In genomic region chr5:119673716-119674605, GRCm38 (mm10) we compare ENCODE assay signal across 9 mouse cellular contexts. TPM values are rescaled to one million over a fixed set of nuclear protein-coding genes. Genes with fewer than 3 reads are reported as not detected.
DNase-seq lines count a peak whose midpoint lies in the region; ATAC-seq and TF ChIP-seq lines count a peak whose summit lies in the region.
"Had no signal": no experiment of that assay in that cellular context is flagged by ENCODE, and none has a peak within 500 bp of the region (broad histone marks: within the 10 kb centered on the region; RNA-seq: fewer than 3 reads in every experiment).

No protein-coding gene starts in this region.

- WGBS in heart, embryonic 14.5 days = 32% methylated on average over 22 of the region's 22 CpGs
- 15% methylated on average over 22 of the region's 22 CpGs for WGBS in limb, embryonic 14.5 days

- H3K9ac ChIP-seq in heart, embryonic 14.5 days (ENCODE audit: low read length) = peak overlapping the region; percentile 68
- H3K9ac ChIP-seq in limb, embryonic 14.5 days (ENCODE audit: low read depth, low read length, severe bottlenecking) = peak overlapping the region; percentile 83

- H3K4me3 ChIP-seq in heart, embryonic 14.5 days (ENCODE audit: control insufficient read depth in 1 of 2, insufficient read depth in 1 of 2, low read depth in 1 of 2, low read length in 2 of 2) = peak overlapping the region; percentile 40 to 45
- peak overlapping the region; percentile 51 for H3K4me3 ChIP-seq in limb, embryonic 14.5 days (replicated peaks; ENCODE audit: low read length)

- TF ChIP-seq POLR2A in limb, embryonic 14.5 days (IDR thresholded peaks at IDR 0.05; ENCODE audit: borderline replicate concordance, extremely low read depth, insufficient read depth, insufficient read length) = no peak

- no peak for ATAC-seq in heart, embryonic 14.5 days (ENCODE audit: insufficient number of reproducible peaks, insufficient read depth, low FRiP score, low read depth)
- no peak for ATAC-seq in limb, embryonic 14.5 days (ENCODE audit: low FRiP score, low read depth)
- ATAC-seq in megakaryocyte progenitor cell, adult 5-6 weeks (replicated peaks; ENCODE audit: poor library complexity) = no peak

- peak overlapping the region; percentile 91 for H3K4me2 ChIP-seq in heart, embryonic 14.5 days (ENCODE audit: low read length)
- H3K4me2 ChIP-seq in limb, embryonic 14.5 days (replicated peaks; ENCODE audit: low read depth, low read length, severe bottlenecking) = peak overlapping the region; percentile 85

- no peaks in the 10 kb centered on the region for H3K9me3 ChIP-seq in heart, embryonic 14.5 days (ENCODE audit: control insufficient read depth, low read length)
- no peaks in the 10 kb centered on the region for H3K9me3 ChIP-seq in limb, embryonic 14.5 days (ENCODE audit: control insufficient read depth, low read length)

- H3K4me1 ChIP-seq in heart, embryonic 14.5 days (ENCODE audit: control insufficient read depth in 2 of 2, insufficient read depth in 2 of 2, low read length in 2 of 2) = peaks cover 11 to 12% of the 10 kb centered on the region in 2 experiments; a peak in 3 of 4 replicates
- peaks cover 12% of the 10 kb centered on the region for H3K4me1 ChIP-seq in limb, embryonic 14.5 days (ENCODE audit: control insufficient read depth, insufficient read depth, low read length)

- intact Hi-C loops in left cerebral cortex, postnatal 14 days (cut with DNase I) = loop anchor here (5.0 kb wide), 3 partner anchors 168 to 797 kb away; partner anchors contain the start of gene Lhx5

- H3K27me3 ChIP-seq in heart, embryonic 14.5 days (ENCODE audit: control insufficient read depth, insufficient read depth, low read length) = peaks cover 70% of the 10 kb centered on the region
- H3K27me3 ChIP-seq in limb, embryonic 14.5 days (ENCODE audit: control insufficient read depth, insufficient read depth, low read length) = peaks cover 76% of the 10 kb centered on the region

- DNase-seq in heart, postnatal 4 days = no peak
- DNase-seq in urinary bladder, postnatal 14 days (ENCODE audit: low spot score) = peak; percentile 16
- no peak for DNase-seq in urinary bladder, adult 2 months (ENCODE audit: low spot score)
- DNase-seq in limb, embryonic 14.5 days (ENCODE audit: low spot score) = no peak
- no peak for DNase-seq in thymus, postnatal 25 days
- no peak for DNase-seq in left cerebral cortex, postnatal 14 days (ENCODE audit: low spot score in 2 of 2)
- DNase-seq: gastrocnemius, postnatal 10 days had no signal

- H3K27ac ChIP-seq in heart, embryonic 14.5 days (replicated peaks in 1 of 2; ENCODE audit: control insufficient read depth in 1 of 2, insufficient read depth in 1 of 2, low read depth in 2 of 2, low read length in 2 of 2) = no peak overlapping the region
- H3K27ac ChIP-seq in limb, embryonic 14.5 days (replicated peaks; ENCODE audit: low read depth, low read length) = no peak overlapping the region

- H3K36me3 ChIP-seq in heart, embryonic 14.5 days (ENCODE audit: control insufficient read depth, insufficient read depth, low read length) = peaks cover 3% of the 10 kb centered on the region; the same call in 1 of the 2 replicates
- H3K36me3 ChIP-seq in limb, embryonic 14.5 days (ENCODE audit: control insufficient read depth, insufficient read depth, low read length) = peaks cover 30% of the 10 kb centered on the region

RNA-seq across cellular contexts. Expression of gene Tbx3, which starts 3.5 kb away (rescaled TPM):
- 6.0 and 7.9 TPM in 2 replicates for polyA plus RNA-seq in heart, embryonic 14.5 days (2014; fragmentation: Nextera tagmentation; extraction: Ambion mirVana)
- 10 to 100 TPM; 14.4 to 15.8 TPM for total RNA-seq in heart, postnatal 4 days (2021)
- polyA plus RNA-seq in urinary bladder, adult 2 months (2012; rRNA removed) = 40.4 and 54.3 TPM in 2 replicates
- 18.6 and 28.2 TPM in 2 replicates for polyA plus RNA-seq in limb, embryonic 14.5 days (2012; rRNA removed)
- 23.9 and 27.6 TPM in 2 replicates for polyA plus RNA-seq in limb, embryonic 14.5 days (2014; fragmentation: Nextera tagmentation; extraction: Ambion mirVana)
- not detected in 2 replicates for total RNA-seq in megakaryocyte progenitor cell, adult 5-6 weeks (2015)
- total RNA-seq in megakaryocyte progenitor cell, adult 5-6 weeks (2017) = not detected in 2 replicates
- total RNA-seq in left cerebral cortex, postnatal 14 days (2021) = 1 to 10 TPM; 3.6 to 5.0 TPM

Comparison
In these comparisons a context has a peak if more than half of its experiments do, and no peak if none do; other contexts are left out.
1. RNA of gene Tbx3, which starts 3.5 kb away (total RNA-seq): 14.4 to 15.8 TPM in heart, postnatal 4 days and 3.6 to 5.0 TPM in left cerebral cortex, postnatal 14 days; not detected in megakaryocyte progenitor cell, adult 5-6 weeks; every median in the first group is over 4 times any median in the second.